Mouse (Mus musculus) hindbrain, embryonic 16.5 days (tissue): ENCODE results near the gene Akr1c14. TPM values are rescaled to one million over a fixed set of nuclear protein-coding genes. Genes with fewer than 3 reads are reported as not detected.

Source experiments
- ATAC-seq: fragments of 200-750 bp; cut with Nextera tagmentation; 2 replicates; pipeline ENCODE4 v1.8.0; 2017; ENCODE audit warnings: moderate TSS enrichment, moderate library complexity
- H3K27ac ChIP-seq: fragments of 300-500 bp; sonication (generic); 2 replicates; pipeline ENCODE4 v1.5.1; 2014; ENCODE audit warnings: low read depth, mild to moderate bottlenecking, control low read depth, low read length, moderate library complexity
- H3K27me3 ChIP-seq: fragments of 300-500 bp; sonication (generic); replicated peaks from 2 replicates; pipeline ENCODE4 v1.6.1; 2014; ENCODE audit warnings: low read length; ENCODE audit not compliant: control insufficient read depth, insufficient read depth
- H3K36me3 ChIP-seq: fragments of 300-500 bp; sonication (generic); 2 replicates; pipeline ENCODE4 v1.6.1; 2014; ENCODE audit warnings: mild to moderate bottlenecking, low read length, moderate library complexity, mixed read lengths; ENCODE audit not compliant: control insufficient read depth, insufficient read depth
- H3K4me1 ChIP-seq: fragments of 300-500 bp; sonication (generic); 2 replicates; pipeline ENCODE4 v1.6.1; 2014; ENCODE audit warnings: low read depth, low read length; ENCODE audit not compliant: control insufficient read depth, insufficient read depth
- H3K4me2 ChIP-seq: fragments of 300-500 bp; sonication (generic); 2 replicates; pipeline ENCODE4 v1.6.1; 2014; ENCODE audit warnings: mild to moderate bottlenecking, low read length, control low read depth, moderate library complexity
- H3K4me3 ChIP-seq: fragments of 300-500 bp; sonication (generic); 2 replicates; pipeline ENCODE4 v1.5.1; 2014; ENCODE audit warnings: mild to moderate bottlenecking, low read length, control low read depth, moderate library complexity
- H3K9ac ChIP-seq: fragments of 300-500 bp; sonication (generic); 2 replicates; pipeline ENCODE4 v1.6.1; 2014; ENCODE audit warnings: low read depth, mild to moderate bottlenecking, control low read depth, low read length, moderate library complexity
- H3K9me3 ChIP-seq: fragments of 300-500 bp; sonication (generic); 2 replicates; pipeline ENCODE4 v1.6.1; 2014; ENCODE audit warnings: mild to moderate bottlenecking, low read length, moderate library complexity; ENCODE audit not compliant: control insufficient read depth
- WGBS: fragments of 180-500 bp; shearing (Covaris S2); extraction: QIAGEN DNeasy Blood & Tissue Kit; methylation state at CpG from one replicate; pipeline ENCODE4 v1.1.7; 2014; 5-methylcytosine and 5-hydroxymethylcytosine counted together
- polyA plus RNA-seq: library from polyadenylated mRNA; unstranded; fragments of >200 nt; fragmentation: Nextera tagmentation; extraction: Ambion mirVana; gene quantifications from 2 replicates; pipeline ENCODE4 v1.2.1, GENCODE M21; 2015

Gene Akr1c14
- polyA plus RNA-seq: 0.85 and 1.3 TPM in 2 replicates

- Histone ChIP-seq H3K4me3 (no peak within 1 kb of the TSS), H3K36me3 (no peaks in the 10 kb centered on the region), H3K9ac (no peak within 1 kb of the TSS), H3K27ac (no peak within 1 kb of the TSS), H3K9me3 (no peaks in the 10 kb centered on the region), H3K4me2 (no peak within 1 kb of the TSS), H3K4me1 (no peaks in the 10 kb centered on the region), H3K27me3 (no peaks in the 10 kb centered on the region)
- ATAC-seq: no peak
- 61% methylated on average over 2 of the region's 2 CpGs for WGBS
Measured at GRCm38 (mm10) chr13:4048719-4049118, at the start of gene Akr1c14. Akr1c14 (plus strand) TSS chr13:4049011.

GRCm38 (mm10) chr13:4001687-4002086 lies 47.1 kb upstream of the Akr1c14 start:
- Histone ChIP-seq H3K36me3 (no peaks in the 10 kb centered on the region), H3K27ac (no peak overlapping the region), H3K27me3 (no peaks in the 10 kb centered on the region), H3K4me1 (no peaks in the 10 kb centered on the region), H3K4me2 (no peak overlapping the region), H3K9me3 (no peaks in the 10 kb centered on the region), H3K9ac (no peak overlapping the region), H3K4me3 (no peak overlapping the region)
- ATAC-seq: no peak
- WGBS: 14% methylated on average over 3 of the region's 3 CpGs

- no peak overlapping the region for H3K4me2 ChIP-seq
- no peak overlapping the region for H3K4me3 ChIP-seq
- H3K36me3 ChIP-seq: no peaks in the 10 kb centered on the region
- no peak for ATAC-seq
- H3K4me1 ChIP-seq: no peaks in the 10 kb centered on the region
- H3K9ac ChIP-seq: no peak overlapping the region
- 87% methylated on average over 4 of the region's 4 CpGs for WGBS
- no peaks in the 10 kb centered on the region for H3K9me3 ChIP-seq
- H3K27me3 ChIP-seq: no peaks in the 10 kb centered on the region
- H3K27ac ChIP-seq: no peak overlapping the region
Measured at GRCm38 (mm10) chr13:4010784-4011183, 38.0 kb upstream of the Akr1c14 start.

GRCm38 (mm10) chr13:4013811-4014210 lies 35.0 kb upstream of the Akr1c14 start:
- no peak overlapping the region for H3K4me2 ChIP-seq
- no peak for ATAC-seq

GRCm38 (mm10) chr13:4029897-4030296 lies 18.9 kb upstream of the Akr1c14 start:
- Histone ChIP-seq H3K4me2 (no peak overlapping the region), H3K4me1 (no peaks in the 10 kb centered on the region), H3K36me3 (no peaks in the 10 kb centered on the region), H3K9ac (no peak overlapping the region), H3K27me3 (no peaks in the 10 kb centered on the region), H3K4me3 (no peak overlapping the region), H3K27ac (no peak overlapping the region), H3K9me3 (no peaks in the 10 kb centered on the region)
- 87% methylated on average over 2 of the region's 2 CpGs for WGBS
- no peak for ATAC-seq

More at GRCm38 (mm10) chr13:4013811-4014210, 35.0 kb upstream of the Akr1c14 start:
- H3K9me3 ChIP-seq: no peaks in the 10 kb centered on the region
- no peak overlapping the region for H3K4me3 ChIP-seq
- no peaks in the 10 kb centered on the region for H3K4me1 ChIP-seq
- H3K9ac ChIP-seq: no peak overlapping the region
- no peaks in the 10 kb centered on the region for H3K27me3 ChIP-seq
- no peaks in the 10 kb centered on the region for H3K36me3 ChIP-seq
- no peak overlapping the region for H3K27ac ChIP-seq

GRCm38 (mm10) chr13:4032512-4032911 lies 16.3 kb upstream of the Akr1c14 start:
- 59% methylated on average over 3 of the region's 3 CpGs for WGBS
- no peak overlapping the region for H3K9ac ChIP-seq
- H3K4me3 ChIP-seq: no peak overlapping the region
- no peaks in the 10 kb centered on the region for H3K9me3 ChIP-seq
- no peaks in the 10 kb centered on the region for H3K4me1 ChIP-seq
- no peaks in the 10 kb centered on the region for H3K36me3 ChIP-seq
- no peak for ATAC-seq
- no peaks in the 10 kb centered on the region for H3K27me3 ChIP-seq
- no peak overlapping the region for H3K4me2 ChIP-seq
- no peak overlapping the region for H3K27ac ChIP-seq

- H3K27me3 ChIP-seq: no peaks in the 10 kb centered on the region
- no peak overlapping the region for H3K9ac ChIP-seq
- no peak overlapping the region for H3K4me2 ChIP-seq
- no peak for ATAC-seq
- no peak overlapping the region for H3K27ac ChIP-seq
- H3K36me3 ChIP-seq: no peaks in the 10 kb centered on the region
- WGBS: 81% methylated on average over 3 of the region's 3 CpGs
- no peaks in the 10 kb centered on the region for H3K4me1 ChIP-seq
- H3K4me3 ChIP-seq: no peak overlapping the region
- no peaks in the 10 kb centered on the region for H3K9me3 ChIP-seq
Measured at GRCm38 (mm10) chr13:4035052-4035451, 13.8 kb upstream of the Akr1c14 start.

- WGBS: 80% methylated on average over 3 of the region's 3 CpGs
- Histone ChIP-seq H3K9ac (no peak overlapping the region), H3K4me3 (no peak overlapping the region), H3K27ac (no peak overlapping the region), H3K27me3 (no peaks in the 10 kb centered on the region), H3K4me1 (no peaks in the 10 kb centered on the region), H3K4me2 (no peak overlapping the region), H3K9me3 (no peaks in the 10 kb centered on the region), H3K36me3 (no peaks in the 10 kb centered on the region)
- ATAC-seq: no peak
Measured at GRCm38 (mm10) chr13:4046113-4046512, 2.7 kb upstream of the Akr1c14 start.

- Histone ChIP-seq H3K9me3 (no peaks in the 10 kb centered on the region), H3K4me3 (no peak overlapping the region), H3K27me3 (no peaks in the 10 kb centered on the region), H3K4me2 (no peak overlapping the region), H3K4me1 (no peaks in the 10 kb centered on the region), H3K9ac (no peak overlapping the region), H3K27ac (no peak overlapping the region), H3K36me3 (no peaks in the 10 kb centered on the region)
- WGBS: 26% methylated on average over 2 of the region's 2 CpGs
- ATAC-seq: no peak
Measured at GRCm38 (mm10) chr13:4046841-4047240, 2.0 kb upstream of the Akr1c14 start.

- Histone ChIP-seq H3K9ac (no peak overlapping the region), H3K27me3 (no peaks in the 10 kb centered on the region), H3K4me2 (no peak overlapping the region), H3K4me3 (no peak overlapping the region), H3K4me1 (no peaks in the 10 kb centered on the region), H3K9me3 (no peaks in the 10 kb centered on the region), H3K36me3 (no peaks in the 10 kb centered on the region), H3K27ac (no peak overlapping the region)
- 94% methylated on average over 1 of the region's 1 CpGs for WGBS
- ATAC-seq: no peak
Measured at GRCm38 (mm10) chr13:4048226-4048625, 585 bp upstream of the Akr1c14 start.
